Mouse (Mus musculus) lung, postnatal 0 days (tissue): ENCODE results near the gene Xk.

Experiments used
- CTCF ChIP-seq: IDR thresholded peaks from 2 replicates; pipeline ENCODE4 v1.5.1; 2016; ENCODE audit warnings: antibody characterized with exemption, mild to moderate bottlenecking
- EP300 ChIP-seq: IDR thresholded peaks from 2 replicates; pipeline ENCODE4 v1.6.1; 2016; ENCODE audit warnings: antibody characterized with exemption, mild to moderate bottlenecking, control low read depth

GRCm38 (mm10) chrX:9271112-9271511 is 1.4 kb upstream of the Xk start:
- no peak for TF ChIP-seq CTCF
- no peak for TF ChIP-seq EP300
